Mouse (Mus musculus): ENCODE measurements around the gene Dcaf11. TPM values are rescaled to one million over a fixed set of nuclear protein-coding genes. Genes with fewer than 3 reads are reported as not detected.

The Dcaf11 gene
- polyA plus RNA-seq, 1 experiment from 2014 or later: 45.9 TPM

DNA sequence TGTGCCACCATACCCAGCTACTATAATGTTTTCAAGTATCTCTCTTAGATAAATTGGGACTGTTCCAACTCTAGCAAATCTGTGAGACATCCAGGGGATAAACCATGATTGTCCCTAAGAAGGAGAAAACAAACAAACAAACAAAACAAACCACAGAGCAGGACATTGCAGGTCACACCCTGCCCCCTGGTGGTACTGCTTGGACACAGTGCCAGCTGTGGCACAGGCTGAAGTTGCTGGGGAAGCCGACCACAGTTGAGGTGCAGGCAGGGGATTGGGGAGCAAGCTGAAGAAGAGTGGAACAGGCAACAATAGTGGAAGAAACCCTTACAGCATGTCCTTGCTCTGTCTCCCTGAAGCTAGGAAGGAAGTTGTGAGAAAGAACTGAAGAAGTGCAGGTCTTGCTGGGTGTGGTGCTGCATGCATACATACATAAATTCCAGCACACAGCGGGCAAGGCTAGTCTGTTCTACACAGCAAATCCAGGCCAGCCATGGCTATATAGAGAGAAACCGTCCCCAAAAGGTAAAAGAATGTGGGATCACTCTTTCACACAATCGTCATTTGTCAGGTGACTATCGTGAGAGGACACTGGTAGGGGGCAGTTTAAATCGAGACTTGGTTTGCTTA, 23.6 kb upstream of the Dcaf11 start:
- Histone ChIP-seq H3K36me3 (ENCODE audit: control insufficient read depth, insufficient read depth, low read length) (no peaks in the 10 kb centered on the region), H3K27me3 (ENCODE audit: control insufficient read depth, insufficient read depth, low read length) (no peaks in the 10 kb centered on the region), H3K9ac (ENCODE audit: low read length) (no peak overlapping the region), H3K9me3 (ENCODE audit: control insufficient read depth, low read length) (no peaks in the 10 kb centered on the region), H3K4me3 (ENCODE audit: low read depth, low read length) (no peak overlapping the region), H3K4me2 (replicated peaks; ENCODE audit: low read depth) (no peak overlapping the region), H3K27ac (replicated peaks) (no peak overlapping the region), H3K4me1 (replicated peaks; ENCODE audit: control insufficient read depth, insufficient read depth) (peaks cover 2% of the 10 kb centered on the region; the same call in 1 of the 2 replicates)
- 43% methylated on average over 6 of the region's 6 CpGs for WGBS
- no peak for ATAC-seq (ENCODE audit: low FRiP score, low TSS enrichment)
- DNase-seq (ENCODE audit: low spot score): peak; percentile 58
- peak; percentile 83 for TF ChIP-seq CTCF (IDR thresholded peaks at IDR 0.05; ENCODE audit: low read depth)
- TF ChIP-seq EP300 (optimal IDR thresholded peaks at IDR 0.05): no peak

GRCm38 (mm10) chr14:55540067-55540786, 19.6 kb upstream of the Dcaf11 start, which contains the start of gene Pck2:
Gene Pck2 (plus strand): TSS chr14:55540266.
- no peaks in the 10 kb centered on the region for H3K9me3 ChIP-seq (ENCODE audit: control insufficient read depth, low read length)
- H3K4me1 ChIP-seq (replicated peaks; ENCODE audit: control insufficient read depth, insufficient read depth): peaks cover 2% of the 10 kb centered on the region; the same call in 1 of the 2 replicates
- peaks cover 17% of the 10 kb centered on the region for H3K36me3 ChIP-seq (ENCODE audit: control insufficient read depth, insufficient read depth, low read length)
- ATAC-seq (ENCODE audit: low FRiP score, low TSS enrichment) (peak; percentile 96), DNase-seq (ENCODE audit: low spot score) (peak; percentile 88)
- H3K27ac ChIP-seq (replicated peaks): peak within 1 kb of the TSS; percentile 92
- peak within 1 kb of the TSS; percentile 64 for H3K4me3 ChIP-seq (ENCODE audit: low read depth, low read length)
- peak within 1 kb of the TSS; percentile 87 for H3K4me2 ChIP-seq (replicated peaks; ENCODE audit: low read depth)
- TF ChIP-seq CTCF (IDR thresholded peaks at IDR 0.05; ENCODE audit: low read depth): peak; percentile 29
- TF ChIP-seq EP300 (optimal IDR thresholded peaks at IDR 0.05): no peak
- peak within 1 kb of the TSS; percentile 72 for H3K9ac ChIP-seq (ENCODE audit: low read length)
- H3K27me3 ChIP-seq (ENCODE audit: control insufficient read depth, insufficient read depth, low read length): no peaks in the 10 kb centered on the region
- under 1% methylated on average over 32 of the region's 32 CpGs for WGBS

GRCm38 (mm10) chr14:55540787-55541321, 19.0 kb upstream of the Dcaf11 start:
- Histone ChIP-seq H3K36me3 (ENCODE audit: control insufficient read depth, insufficient read depth, low read length) (peaks cover 20% of the 10 kb centered on the region), H3K27me3 (ENCODE audit: control insufficient read depth, insufficient read depth, low read length) (no peaks in the 10 kb centered on the region), H3K9me3 (ENCODE audit: control insufficient read depth, low read length) (no peaks in the 10 kb centered on the region), H3K4me2 (replicated peaks; ENCODE audit: low read depth) (peak overlapping the region; percentile 87), H3K27ac (replicated peaks) (peak overlapping the region; percentile 92), H3K9ac (ENCODE audit: low read length) (peak overlapping the region; percentile 72), H3K4me3 (ENCODE audit: low read depth, low read length) (peak overlapping the region; percentile 64), H3K4me1 (replicated peaks; ENCODE audit: control insufficient read depth, insufficient read depth) (peaks cover 2% of the 10 kb centered on the region; the same call in 1 of the 2 replicates)
- peak; percentile 84 for DNase-seq (ENCODE audit: low spot score)
- TF ChIP-seq CTCF (IDR thresholded peaks at IDR 0.05; ENCODE audit: low read depth): no peak
- TF ChIP-seq EP300 (optimal IDR thresholded peaks at IDR 0.05): no peak
- ATAC-seq (ENCODE audit: low FRiP score, low TSS enrichment): peak; percentile 59
- 2% methylated on average over 10 of the region's 10 CpGs for WGBS

DNA sequence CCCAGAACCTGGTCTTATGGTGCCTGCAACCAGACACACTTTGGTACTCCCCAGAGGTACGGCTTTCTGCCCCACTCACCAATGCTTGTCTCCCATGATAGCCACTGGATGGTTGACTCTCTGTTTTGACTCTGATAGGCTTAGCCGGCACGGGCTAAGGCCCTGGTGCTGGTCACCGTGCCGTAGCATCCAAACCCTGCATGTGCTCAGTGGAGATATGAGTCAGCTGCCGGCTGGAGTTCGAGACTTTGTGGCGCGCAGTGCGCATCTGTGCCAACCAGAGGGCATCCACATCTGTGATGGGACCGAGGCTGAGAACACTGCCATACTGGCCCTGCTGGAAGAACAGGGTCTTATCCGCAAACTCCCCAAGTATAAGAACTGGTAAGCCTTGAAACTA, 17.5 kb upstream of the Dcaf11 start:
- TF ChIP-seq EP300 (optimal IDR thresholded peaks at IDR 0.05): no peak
- no peak for TF ChIP-seq CTCF (IDR thresholded peaks at IDR 0.05; ENCODE audit: low read depth)
- DNase-seq (ENCODE audit: low spot score) (no peak), ATAC-seq (ENCODE audit: low FRiP score, low TSS enrichment) (no peak)
- Histone ChIP-seq H3K27me3 (ENCODE audit: control insufficient read depth, insufficient read depth, low read length) (no peaks in the 10 kb centered on the region), H3K4me2 (replicated peaks; ENCODE audit: low read depth) (no peak overlapping the region), H3K9ac (ENCODE audit: low read length) (no peak overlapping the region), H3K4me3 (ENCODE audit: low read depth, low read length) (no peak overlapping the region), H3K4me1 (replicated peaks; ENCODE audit: control insufficient read depth, insufficient read depth) (peaks cover 2% of the 10 kb centered on the region; the same call in 1 of the 2 replicates), H3K36me3 (ENCODE audit: control insufficient read depth, insufficient read depth, low read length) (peaks cover 22% of the 10 kb centered on the region), H3K9me3 (ENCODE audit: control insufficient read depth, low read length) (no peaks in the 10 kb centered on the region), H3K27ac (replicated peaks) (no peak overlapping the region)
- 94% methylated on average over 12 of the region's 12 CpGs for WGBS

GRCm38 (mm10) chr14:55544334-55544733, 15.5 kb upstream of the Dcaf11 start:
- no peak for TF ChIP-seq EP300 (optimal IDR thresholded peaks at IDR 0.05)
- no peak for TF ChIP-seq CTCF (IDR thresholded peaks at IDR 0.05; ENCODE audit: low read depth)
- no peak overlapping the region for H3K9ac ChIP-seq (ENCODE audit: low read length)
- H3K36me3 ChIP-seq (ENCODE audit: control insufficient read depth, insufficient read depth, low read length): peaks cover 37% of the 10 kb centered on the region
- peaks cover 2% of the 10 kb centered on the region; the same call in 1 of the 2 replicates for H3K4me1 ChIP-seq (replicated peaks; ENCODE audit: control insufficient read depth, insufficient read depth)
- H3K9me3 ChIP-seq (ENCODE audit: control insufficient read depth, low read length): no peaks in the 10 kb centered on the region
- H3K27me3 ChIP-seq (ENCODE audit: control insufficient read depth, insufficient read depth, low read length): no peaks in the 10 kb centered on the region
- DNase-seq (ENCODE audit: low spot score) (no peak), ATAC-seq (ENCODE audit: low FRiP score, low TSS enrichment) (no peak)
- H3K4me2 ChIP-seq (replicated peaks; ENCODE audit: low read depth): no peak overlapping the region
- WGBS: 77% methylated on average over 9 of the region's 9 CpGs
- no peak overlapping the region for H3K27ac ChIP-seq (replicated peaks)
- H3K4me3 ChIP-seq (ENCODE audit: low read depth, low read length): no peak overlapping the region
